Mouse (Mus musculus): ENCODE results near the gene Senp5.

GRCm38 (mm10) chr16:31932255-31932654 is 70.8 kb downstream of the Senp5 start:
- TF ChIP-seq POLR2A (IDR thresholded peaks at IDR 0.05; ENCODE audit: low read depth, low read length) (no peak), CTCF (conservative IDR thresholded peaks at IDR 0.05; ENCODE audit: insufficient read depth, insufficient read length, low read depth, low read length) (no peak)
